Mouse (Mus musculus) lung, adult 2 months (tissue): ENCODE data around the gene Aunip.

Source experiments
- CTCF ChIP-seq: fragments of 200-500 bp; IDR thresholded peaks from 2 replicates; pipeline ENCODE4 v1.5.1; 2011; ENCODE audit warnings: mild to moderate bottlenecking, low read length, control low read depth; ENCODE audit not compliant: insufficient read depth
- POLR2A ChIP-seq: fragments of 200-500 bp; IDR thresholded peaks from 2 replicates; pipeline ENCODE4 v1.6.1; 2011; ENCODE audit warnings: low read depth, mild to moderate bottlenecking, control low read depth, low read length, borderline replicate concordance; ENCODE audit errors: extremely low read depth

DNA sequence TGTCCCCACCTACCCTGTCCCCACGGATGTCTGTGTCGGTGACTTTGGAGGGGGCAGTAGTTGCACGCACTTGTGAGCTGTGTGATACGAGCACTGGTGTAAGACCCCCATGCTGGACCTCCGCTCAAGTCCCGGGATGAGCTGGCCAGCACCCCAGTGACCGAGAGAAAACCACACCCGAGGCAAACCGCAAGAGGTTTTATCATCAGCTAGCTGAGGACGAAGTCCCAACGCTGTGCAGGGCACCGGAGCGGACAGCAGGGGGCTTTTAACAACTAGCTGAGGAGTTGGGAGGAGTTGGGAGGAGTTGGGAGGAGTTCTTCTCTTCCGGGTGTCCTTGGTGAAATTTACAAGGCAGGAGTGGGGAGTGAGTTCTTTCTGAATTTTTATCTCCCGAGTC lies 2.0 kb downstream of the Aunip start:
- TF ChIP-seq POLR2A = no peak
- TF ChIP-seq CTCF = peak; percentile 61
